Mouse (Mus musculus) CH12.LX (cell line): ENCODE results near the gene Rusc2. TPM values are rescaled to one million over a fixed set of nuclear protein-coding genes. Genes with fewer than 3 reads are reported as not detected.

Experiments used
- DNase-seq: peaks from one replicate; pipeline ENCODE4 v3.0.0-alpha.2; 2013; ENCODE audit errors: extremely low read depth
- H3K27ac ChIP-seq: 2 replicates; pipeline ENCODE4 v1.5.1; 2012; ENCODE audit warnings: low read depth, mild to moderate bottlenecking, control low read depth, moderate library complexity; ENCODE audit not compliant: insufficient read depth
- H3K27me3 ChIP-seq: replicated peaks from 2 replicates; pipeline ENCODE3; 2012; ENCODE audit warnings: inconsistent platforms
- H3K36me3 ChIP-seq, 2 experiments: replicated peaks in 1 of 2; 2 replicates each; pipeline versions ENCODE3 to v1.6.1; 2012; ENCODE audit warnings: inconsistent platforms in 1 of 2, low read length in 1 of 2, mild to moderate bottlenecking in 1 of 2, mixed read lengths in 1 of 2, moderate library complexity in 1 of 2; ENCODE audit not compliant: control insufficient read depth in 1 of 2, insufficient read depth in 1 of 2
- H3K4me1 ChIP-seq, 2 experiments: 2 replicates each; pipeline ENCODE4 v1.6.1; 2012; ENCODE audit warnings: inconsistent platforms in 1 of 2, moderate library complexity in 1 of 2; ENCODE audit not compliant: insufficient read depth in 2 of 2, control insufficient read depth in 1 of 2
- H3K4me2 ChIP-seq: 2 replicates; pipeline ENCODE4 v1.6.1; 2012; ENCODE audit warnings: low read depth, mild to moderate bottlenecking, control low read depth; ENCODE audit not compliant: poor library complexity, insufficient read depth, severe bottlenecking
- H3K4me3 ChIP-seq, 3 experiments: fragments of 150-350 bp in 1 of 3; sonication (generic) in 1 of 3; replicated peaks in 1 of 3; 2 replicates each; pipeline versions ENCODE3 to v1.5.1; 2011 to 2012; ENCODE audit warnings: low read depth in 2 of 3, low read length in 2 of 3, mild to moderate bottlenecking in 2 of 3, moderate library complexity in 2 of 3, control low read depth in 1 of 3, improper control_type of control experiment in 1 of 3, inconsistent platforms in 1 of 3, mixed read lengths in 1 of 3; ENCODE audit not compliant: poor library complexity in 1 of 3
- H3K79me2 ChIP-seq: replicated peaks from 2 replicates; pipeline ENCODE4 v1.6.1; 2012; ENCODE audit warnings: mild to moderate bottlenecking, moderate library complexity; ENCODE audit not compliant: control insufficient read depth, poor library complexity, insufficient read depth, severe bottlenecking; ENCODE audit errors: extremely low read depth
- H3K9ac ChIP-seq: 2 replicates; pipeline ENCODE4 v1.6.1; 2012; ENCODE audit warnings: low read depth, mild to moderate bottlenecking, control low read depth, moderate library complexity; ENCODE audit not compliant: insufficient read depth
- H3K9me3 ChIP-seq: replicated peaks from 2 replicates; pipeline ENCODE3; 2012; ENCODE audit warnings: low read length, inconsistent platforms, mixed read lengths
- BHLHE40 ChIP-seq: IDR thresholded peaks from 2 replicates; pipeline ENCODE4 v1.6.1; 2011; ENCODE audit warnings: mild to moderate bottlenecking, low read depth, low read length, improper control_type of control experiment
- CHD1 ChIP-seq: IDR thresholded peaks from 2 replicates; pipeline ENCODE4 v1.6.1; 2012; ENCODE audit warnings: low read depth, low read length, improper control_type of control experiment, inconsistent platforms
- CTCF ChIP-seq, 2 experiments: IDR thresholded peaks in 1 of 2; conservative IDR thresholded peaks in 1 of 2; 2 replicates each; pipeline ENCODE4 v1.5.1; 2011 to 2012; ENCODE audit warnings: low read depth in 2 of 2, low read length in 2 of 2, improper control_type of control experiment in 1 of 2, inconsistent platforms in 1 of 2, mild to moderate bottlenecking in 1 of 2, moderate library complexity in 1 of 2
- E2F4 ChIP-seq: IDR thresholded peaks from 2 replicates; pipeline ENCODE4 v1.6.1; 2011; ENCODE audit warnings: low read depth, low read length, improper control_type of control experiment; ENCODE audit not compliant: insufficient replicate concordance
- ELF1 ChIP-seq: IDR thresholded peaks from 2 replicates; pipeline ENCODE4 v1.6.1; 2014; ENCODE audit warnings: low read depth, mild to moderate bottlenecking, inconsistent platforms, low read length, improper control_type of control experiment
- EP300 ChIP-seq: IDR thresholded peaks from 2 replicates; pipeline ENCODE4 v1.6.1; 2011; ENCODE audit warnings: low read length, improper control_type of control experiment
- ETS1 ChIP-seq: conservative IDR thresholded peaks from 2 replicates; pipeline ENCODE4 v1.6.1; 2012; ENCODE audit warnings: low read depth, mild to moderate bottlenecking, inconsistent platforms, low read length, improper control_type of control experiment, moderate library complexity
- GABPA ChIP-seq: IDR thresholded peaks from 2 replicates; pipeline ENCODE4 v1.6.1; 2012; ENCODE audit warnings: low read depth, low read length, improper control_type of control experiment, inconsistent platforms; ENCODE audit not compliant: insufficient replicate concordance
- HCFC1 ChIP-seq: IDR thresholded peaks from 2 replicates; pipeline ENCODE4 v1.6.1; 2012; ENCODE audit warnings: low read depth, mild to moderate bottlenecking, inconsistent platforms, low read length, improper control_type of control experiment
- IRF4 ChIP-seq: IDR thresholded peaks from 2 replicates; pipeline ENCODE4 v1.6.1; 2014; ENCODE audit warnings: low read depth, mild to moderate bottlenecking, inconsistent platforms, low read length, improper control_type of control experiment
- JUN ChIP-seq: IDR thresholded peaks from 2 replicates; pipeline ENCODE4 v1.6.1; 2011; ENCODE audit warnings: low read depth, mild to moderate bottlenecking, low read length, improper control_type of control experiment, moderate library complexity; ENCODE audit not compliant: insufficient read depth
- JUND ChIP-seq: conservative IDR thresholded peaks from 2 replicates; pipeline ENCODE4 v1.6.1; 2011; ENCODE audit warnings: low read depth, low read length, improper control_type of control experiment
- KAT2A ChIP-seq: IDR thresholded peaks from 2 replicates; pipeline ENCODE4 v1.6.1; 2012; ENCODE audit warnings: low read length, improper control_type of control experiment, inconsistent platforms; ENCODE audit not compliant: insufficient replicate concordance
- MAFK ChIP-seq: IDR thresholded peaks from 2 replicates; pipeline ENCODE4 v1.6.1; 2011; ENCODE audit warnings: low read length, improper control_type of control experiment; ENCODE audit not compliant: insufficient replicate concordance
- MAZ ChIP-seq: IDR thresholded peaks from 2 replicates; pipeline ENCODE4 v1.6.1; 2012; ENCODE audit warnings: low read depth, mild to moderate bottlenecking, inconsistent platforms, low read length, improper control_type of control experiment, moderate library complexity
- MEF2A ChIP-seq: IDR thresholded peaks from 2 replicates; pipeline ENCODE4 v1.6.1; 2014; ENCODE audit warnings: low read depth, mild to moderate bottlenecking, inconsistent platforms, low read length, improper control_type of control experiment, borderline replicate concordance
- MXI1 ChIP-seq: IDR thresholded peaks from 2 replicates; pipeline ENCODE4 v1.6.1; 2011; ENCODE audit warnings: mild to moderate bottlenecking, low read depth, low read length, improper control_type of control experiment
- MYC ChIP-seq: IDR thresholded peaks from 2 replicates; pipeline ENCODE4 v1.6.1; 2011; ENCODE audit warnings: low read depth, mild to moderate bottlenecking, improper control_type of control experiment, low read length
- NELFE ChIP-seq: IDR thresholded peaks from 2 replicates; pipeline ENCODE4 v1.6.1; 2011; ENCODE audit warnings: low read depth, low read length, improper control_type of control experiment
- PAX5 ChIP-seq: IDR thresholded peaks from 2 replicates; pipeline ENCODE4 v1.6.1; 2012; ENCODE audit warnings: low read length, inconsistent platforms, mixed read lengths
- POLR2AphosphoS2 ChIP-seq: IDR thresholded peaks from 2 replicates; pipeline ENCODE4 v1.6.1; 2011; ENCODE audit warnings: low read depth, low read length, improper control_type of control experiment
- SIN3A ChIP-seq: IDR thresholded peaks from 2 replicates; pipeline ENCODE4 v1.6.1; 2012; ENCODE audit warnings: low read length, improper control_type of control experiment, inconsistent platforms
- TBP ChIP-seq: conservative IDR thresholded peaks from 2 replicates; pipeline ENCODE4 v1.6.1; 2011; ENCODE audit warnings: low read depth, low read length, improper control_type of control experiment
- TCF12 ChIP-seq: IDR thresholded peaks from 2 replicates; pipeline ENCODE4 v1.6.1; 2014; ENCODE audit warnings: low read depth, mild to moderate bottlenecking, inconsistent platforms, low read length, improper control_type of control experiment
- UBTF ChIP-seq: IDR thresholded peaks from 2 replicates; pipeline ENCODE4 v1.6.1; 2012; ENCODE audit warnings: low read depth, mild to moderate bottlenecking, inconsistent platforms, low read length, improper control_type of control experiment, moderate library complexity
- USF1 ChIP-seq: IDR thresholded peaks from 2 replicates; pipeline ENCODE4 v1.6.1; 2014; ENCODE audit warnings: low read depth, mild to moderate bottlenecking, inconsistent platforms, low read length, improper control_type of control experiment
- USF2 ChIP-seq: conservative IDR thresholded peaks from 2 replicates; pipeline ENCODE4 v1.6.1; 2011; ENCODE audit warnings: low read depth, low read length, improper control_type of control experiment
- ZC3H11A ChIP-seq: IDR thresholded peaks from 2 replicates; pipeline ENCODE4 v1.6.1; 2012; ENCODE audit warnings: low read depth, mild to moderate bottlenecking, inconsistent platforms, low read length, improper control_type of control experiment
- ZMIZ1 ChIP-seq: IDR thresholded peaks from 2 replicates; pipeline ENCODE4 v1.6.1; 2012; ENCODE audit warnings: low read depth, mild to moderate bottlenecking, inconsistent platforms, low read length, improper control_type of control experiment
- ZNF384 ChIP-seq: IDR thresholded peaks from 2 replicates; pipeline ENCODE4 v1.6.1; 2012; ENCODE audit warnings: low read depth, low read length, improper control_type of control experiment, inconsistent platforms
- dilution Hi-C: fragments of 300-500 bp; cut with MboI; formaldehyde crosslinking; loops from 2 replicates; pipeline ENCODE4 v1.14.3; 2020; ENCODE audit warnings: low sequenced_read_pairs; ENCODE audit not compliant: extremely low pct_unique_long_range_greater_than_20kb, extremely low pct_ligation_motif_present
- in situ Hi-C: fragments of 300-500 bp; cut with MboI; formaldehyde crosslinking; loops from 3 replicates; pipeline ENCODE4 v1.14.3; 2019; ENCODE audit warnings: low sequenced_read_pairs, low pct_ligation_motif_present, low pct_unique_long_range_greater_than_20kb, mixed read lengths
- polyA plus RNA-seq: library from polyadenylated mRNA; unstranded; fragments of >175 nt; gene quantifications from 2 replicates; pipeline ENCODE4 v1.2.1, GENCODE M21; 2012; ENCODE audit warnings: low read depth; ENCODE audit not compliant: insufficient read length
- total RNA-seq, 2 experiments: library from RNA; depleted of rRNA; stranded (reverse); fragments of 300-350 nt in 1 of 2; fragments of >200 nt in 1 of 2; gene quantifications; 2 replicates each; pipeline ENCODE4 v1.2.3; 2012 to 2014

The Rusc2 gene
- total and polyA plus RNA-seq, 3 experiments: not detected

- Histone ChIP-seq H3K9ac (no peak overlapping the region), H3K4me1 (peaks cover 0 to 3% of the 10 kb centered on the region in 2 experiments; a peak in 1 of 4 replicates), H3K27me3 (peaks cover 5% of the 10 kb centered on the region), H3K9me3 (no peaks in the 10 kb centered on the region), H3K36me3 (no peaks in the 10 kb centered on the region), H3K27ac (no peak overlapping the region), H3K79me2 (no peaks in the 10 kb centered on the region), H3K4me2 (no peak overlapping the region), H3K4me3 (no peak overlapping the region)
- in situ Hi-C loops (no loop called here), dilution Hi-C loops (no loop called here)
- no peak for DNase-seq
- TF ChIP-seq ETS1: no peak
- TF ChIP-seq USF1: no peak
- TF ChIP-seq JUN: no peak
- TF ChIP-seq IRF4: no peak
- TF ChIP-seq ZNF384: no peak
- TF ChIP-seq MAZ: no peak
- TF ChIP-seq ZC3H11A: no peak
- TF ChIP-seq MYC: no peak
- no peak for TF ChIP-seq ELF1
- no peak for TF ChIP-seq GABPA
- no peak for TF ChIP-seq TCF12
- no peak for TF ChIP-seq JUND
- no peak for TF ChIP-seq MEF2A
- TF ChIP-seq SIN3A: no peak
- TF ChIP-seq KAT2A: no peak
- TF ChIP-seq ZMIZ1: no peak
- no peak for TF ChIP-seq E2F4
- TF ChIP-seq POLR2AphosphoS2: no peak
Measured at GRCm38 (mm10) chr4:43367295-43367694, 14.5 kb upstream of the Rusc2 start.

GRCm38 (mm10) chr4:43367787-43368186 is 14.0 kb upstream of the Rusc2 start:
- H3K79me2 ChIP-seq: no peaks in the 10 kb centered on the region
- H3K36me3 ChIP-seq: no peaks in the 10 kb centered on the region
- H3K9ac ChIP-seq: no peak overlapping the region
- H3K9me3 ChIP-seq: no peaks in the 10 kb centered on the region
- no peak overlapping the region for H3K4me3 ChIP-seq
- H3K4me1 ChIP-seq: peaks cover 0 to 3% of the 10 kb centered on the region in 2 experiments; a peak in 1 of 4 replicates
- no peak for TF ChIP-seq CTCF (conservative IDR thresholded peaks at IDR 0.05 in 1 of 2, IDR thresholded peaks at IDR 0.05 in 1 of 2; ENCODE audit: low read depth in 2 of 2, low read length in 2 of 2)
- no peak for TF ChIP-seq NELFE
- no peak for TF ChIP-seq HCFC1
- no peak for TF ChIP-seq MEF2A
- no peak for TF ChIP-seq ZMIZ1
- TF ChIP-seq USF1: no peak
- TF ChIP-seq CHD1: no peak
- TF ChIP-seq TBP: no peak
- no peak for TF ChIP-seq BHLHE40
- TF ChIP-seq EP300: no peak
- no peak for TF ChIP-seq USF2
- TF ChIP-seq MAFK: no peak
- no peak for TF ChIP-seq IRF4
- TF ChIP-seq MXI1: no peak
- no peak for TF ChIP-seq UBTF
- no peak for TF ChIP-seq ETS1
- no peak for TF ChIP-seq PAX5
- TF ChIP-seq MYC: no peak
- peaks cover 5% of the 10 kb centered on the region for H3K27me3 ChIP-seq
- in situ Hi-C loops (no loop called here), dilution Hi-C loops (no loop called here)
- H3K4me2 ChIP-seq: no peak overlapping the region; the same call in 1 of the 2 replicates
- H3K27ac ChIP-seq: no peak overlapping the region
- DNase-seq: no peak
